Mouse (Mus musculus): ENCODE measurements around the gene Sertad2.

GRCm38 (mm10) chr11:20561323-20562002, 18.4 kb downstream of the Sertad2 start:
- TF ChIP-seq POLR2A (IDR thresholded peaks at IDR 0.05; ENCODE audit: borderline replicate concordance, extremely low read depth, low read depth, low read length) (no peak), CTCF (IDR thresholded peaks at IDR 0.05; ENCODE audit: insufficient read depth, low read length) (no peak)

Data from lung, adult 2 months (tissue).